Mouse (Mus musculus): Measurements from ENCODE around the gene Gphb5. TPM values are rescaled to one million over a fixed set of nuclear protein-coding genes. Genes with fewer than 3 reads are reported as not detected.

Gene Gphb5
- polyA plus RNA-seq, 1 experiment from 2014 or later: not detected

DNA sequence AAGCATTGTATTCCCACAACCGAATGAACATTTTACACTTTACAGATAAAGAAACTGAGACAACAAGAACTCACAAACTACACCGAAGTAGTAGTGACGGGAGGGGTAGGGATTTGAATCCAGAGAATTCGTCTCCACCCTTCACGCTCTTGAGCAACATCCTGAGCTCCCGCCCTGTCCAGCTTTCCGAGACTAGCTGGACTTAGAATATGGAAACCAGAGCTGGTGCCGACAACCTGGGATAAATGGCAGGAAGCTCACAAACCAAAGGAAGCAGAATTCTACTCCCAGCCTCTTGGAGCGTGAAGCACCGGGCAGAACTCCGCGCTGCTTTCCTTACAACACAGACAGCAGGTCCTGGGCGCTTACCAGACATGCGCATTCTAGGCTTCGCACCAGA, 28.7 kb downstream of the Gphb5 start:
- Histone ChIP-seq H3K9ac (replicated peaks; ENCODE audit: low read length) (no peak overlapping the region), H3K9me3 (ENCODE audit: control insufficient read depth, low read length) (no peaks in the 10 kb centered on the region), H3K4me2 (ENCODE audit: low read length) (no peak overlapping the region), H3K36me3 (ENCODE audit: control insufficient read depth, insufficient read depth, low read length) (no peaks in the 10 kb centered on the region), H3K4me3 (replicated peaks; ENCODE audit: low read depth, low read length) (no peak overlapping the region), H3K27me3 (ENCODE audit: control insufficient read depth, insufficient read depth, low read length) (no peaks in the 10 kb centered on the region), H3K4me1 (ENCODE audit: control insufficient read depth, insufficient read depth, low read length) (no peaks in the 10 kb centered on the region), H3K27ac (replicated peaks; ENCODE audit: low read depth, low read length) (no peak overlapping the region)
- DNase-seq: no peak
- 92% methylated on average over 15 of the region's 15 CpGs for WGBS
- ATAC-seq (ENCODE audit: low FRiP score, low TSS enrichment): no peak

DNA sequence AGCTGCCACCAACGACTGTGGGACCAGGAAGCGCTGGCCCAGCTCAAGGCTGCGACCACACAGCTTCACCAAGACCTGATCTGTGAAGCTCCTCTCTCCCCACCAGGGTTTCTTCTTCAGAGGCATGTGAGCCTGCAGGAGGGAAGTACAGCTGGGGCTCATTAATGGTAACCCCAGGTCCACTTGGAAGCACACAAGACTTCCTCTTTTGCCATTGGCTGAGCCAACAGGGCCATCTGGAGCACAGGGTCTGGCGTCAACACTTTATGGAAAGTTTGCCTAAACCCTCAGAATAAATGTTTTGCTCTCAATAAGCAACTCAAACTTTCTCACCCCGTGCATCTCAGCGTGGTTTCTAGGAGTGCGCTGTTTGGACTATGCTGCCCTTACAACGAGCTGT, 29.4 kb downstream of the Gphb5 start:
- H3K36me3 ChIP-seq (ENCODE audit: control insufficient read depth, insufficient read depth, low read length): no peaks in the 10 kb centered on the region
- no peak overlapping the region for H3K4me3 ChIP-seq (replicated peaks; ENCODE audit: low read depth, low read length)
- no peak overlapping the region for H3K4me2 ChIP-seq (ENCODE audit: low read length)
- 92% methylated on average over 8 of the region's 8 CpGs for whole genome bisulfite sequencing
- DNase-seq (no peak), ATAC-seq (ENCODE audit: low FRiP score, low TSS enrichment) (no peak)
- no peaks in the 10 kb centered on the region for H3K27me3 ChIP-seq (ENCODE audit: control insufficient read depth, insufficient read depth, low read length)
- no peaks in the 10 kb centered on the region for H3K4me1 ChIP-seq (ENCODE audit: control insufficient read depth, insufficient read depth, low read length)
- no peak overlapping the region for H3K9ac ChIP-seq (replicated peaks; ENCODE audit: low read length)
- H3K27ac ChIP-seq (replicated peaks; ENCODE audit: low read depth, low read length): no peak overlapping the region
- no peaks in the 10 kb centered on the region for H3K9me3 ChIP-seq (ENCODE audit: control insufficient read depth, low read length)

DNA sequence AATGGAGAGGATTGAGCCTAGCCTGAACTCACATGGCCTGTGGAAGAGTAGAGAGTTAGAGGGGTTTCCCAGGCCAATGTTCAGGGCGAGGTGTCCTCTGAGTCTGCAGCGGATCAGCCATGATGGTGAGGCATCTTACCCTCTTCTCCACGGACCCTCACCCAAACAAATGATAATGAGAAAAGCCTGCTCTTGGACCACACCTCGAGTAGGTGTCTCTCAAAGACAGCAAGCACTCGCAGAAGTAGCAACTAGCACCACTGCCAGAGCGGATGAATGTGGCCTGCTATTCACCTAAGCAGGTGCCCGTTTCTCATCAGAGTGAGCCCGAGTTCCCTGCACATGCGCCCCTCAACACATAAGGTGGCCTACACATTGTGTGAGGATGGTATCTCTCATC, 29.9 kb downstream of the Gphb5 start:
- WGBS: 90% methylated on average over 9 of the region's 9 CpGs
- H3K4me2 ChIP-seq (ENCODE audit: low read length): no peak overlapping the region
- H3K27ac ChIP-seq (replicated peaks; ENCODE audit: low read depth, low read length): no peak overlapping the region
- ATAC-seq (ENCODE audit: low FRiP score, low TSS enrichment): no peak
- no peaks in the 10 kb centered on the region for H3K27me3 ChIP-seq (ENCODE audit: control insufficient read depth, insufficient read depth, low read length)
- no peak overlapping the region for H3K9ac ChIP-seq (replicated peaks; ENCODE audit: low read length)
- no peak for DNase-seq
- H3K4me3 ChIP-seq (replicated peaks; ENCODE audit: low read depth, low read length): no peak overlapping the region
- no peaks in the 10 kb centered on the region for H3K9me3 ChIP-seq (ENCODE audit: control insufficient read depth, low read length)
- no peaks in the 10 kb centered on the region for H3K4me1 ChIP-seq (ENCODE audit: control insufficient read depth, insufficient read depth, low read length)
- H3K36me3 ChIP-seq (ENCODE audit: control insufficient read depth, insufficient read depth, low read length): no peaks in the 10 kb centered on the region

DNA sequence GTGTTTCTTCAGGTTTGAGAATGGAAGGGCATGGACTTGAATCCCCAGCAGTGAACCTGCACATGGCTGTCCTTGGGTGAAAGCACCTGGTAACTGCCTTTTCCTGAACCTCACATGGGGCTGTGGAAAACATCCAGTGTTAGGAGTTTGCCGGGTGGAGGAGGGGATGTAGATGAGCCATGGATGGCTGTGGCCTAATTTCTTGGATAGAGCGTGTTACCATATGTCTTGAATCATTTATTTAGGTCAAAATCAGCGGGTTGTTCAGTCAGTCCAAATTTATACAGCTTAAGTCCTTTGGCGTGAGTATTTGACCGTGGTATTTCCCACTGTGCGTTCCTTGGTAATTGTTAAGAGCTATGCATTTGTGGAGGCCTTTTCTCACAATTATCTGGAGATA, 40.5 kb downstream of the Gphb5 start:
- Histone ChIP-seq H3K4me2 (ENCODE audit: low read length) (no peak overlapping the region), H3K9ac (replicated peaks; ENCODE audit: low read length) (no peak overlapping the region), H3K4me1 (ENCODE audit: control insufficient read depth, insufficient read depth, low read length) (no peaks in the 10 kb centered on the region), H3K27me3 (ENCODE audit: control insufficient read depth, insufficient read depth, low read length) (no peaks in the 10 kb centered on the region), H3K27ac (replicated peaks; ENCODE audit: low read depth, low read length) (no peak overlapping the region), H3K9me3 (ENCODE audit: control insufficient read depth, low read length) (no peaks in the 10 kb centered on the region), H3K36me3 (ENCODE audit: control insufficient read depth, insufficient read depth, low read length) (no peaks in the 10 kb centered on the region), H3K4me3 (replicated peaks; ENCODE audit: low read depth, low read length) (no peak overlapping the region)
- ATAC-seq (ENCODE audit: low FRiP score, low TSS enrichment) (no peak), DNase-seq (no peak)
- WGBS: 84% methylated on average over 6 of the region's 6 CpGs

DNA sequence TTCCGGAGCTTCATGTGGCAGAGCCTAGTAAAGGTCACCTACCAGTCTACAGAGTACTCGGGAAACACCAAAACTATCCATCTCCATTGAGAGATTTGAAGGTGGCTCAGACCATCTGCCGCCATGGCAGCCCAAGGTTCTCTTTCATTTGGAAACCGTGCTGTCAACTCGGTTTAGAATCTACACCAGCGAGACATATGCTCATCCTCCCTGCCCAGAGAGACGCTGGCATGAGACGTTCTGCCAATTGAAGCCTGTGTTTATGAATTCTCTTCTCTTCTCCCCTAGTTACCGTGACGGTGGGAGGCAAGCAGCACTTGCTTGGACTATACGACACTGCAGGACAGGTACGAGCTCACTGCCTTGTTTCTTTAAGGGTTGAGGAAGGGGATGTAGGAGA, 41.5 kb downstream of the Gphb5 start:
- Histone ChIP-seq H3K9me3 (ENCODE audit: control insufficient read depth, low read length) (no peaks in the 10 kb centered on the region), H3K4me3 (replicated peaks; ENCODE audit: low read depth, low read length) (no peak overlapping the region), H3K36me3 (ENCODE audit: control insufficient read depth, insufficient read depth, low read length) (no peaks in the 10 kb centered on the region), H3K27me3 (ENCODE audit: control insufficient read depth, insufficient read depth, low read length) (no peaks in the 10 kb centered on the region), H3K4me1 (ENCODE audit: control insufficient read depth, insufficient read depth, low read length) (no peaks in the 10 kb centered on the region), H3K9ac (replicated peaks; ENCODE audit: low read length) (no peak overlapping the region), H3K4me2 (ENCODE audit: low read length) (no peak overlapping the region), H3K27ac (replicated peaks; ENCODE audit: low read depth, low read length) (no peak overlapping the region)
- ATAC-seq (ENCODE audit: low FRiP score, low TSS enrichment): no peak
- 86% methylated on average over 12 of the region's 12 CpGs for WGBS
- DNase-seq: no peak

DNA sequence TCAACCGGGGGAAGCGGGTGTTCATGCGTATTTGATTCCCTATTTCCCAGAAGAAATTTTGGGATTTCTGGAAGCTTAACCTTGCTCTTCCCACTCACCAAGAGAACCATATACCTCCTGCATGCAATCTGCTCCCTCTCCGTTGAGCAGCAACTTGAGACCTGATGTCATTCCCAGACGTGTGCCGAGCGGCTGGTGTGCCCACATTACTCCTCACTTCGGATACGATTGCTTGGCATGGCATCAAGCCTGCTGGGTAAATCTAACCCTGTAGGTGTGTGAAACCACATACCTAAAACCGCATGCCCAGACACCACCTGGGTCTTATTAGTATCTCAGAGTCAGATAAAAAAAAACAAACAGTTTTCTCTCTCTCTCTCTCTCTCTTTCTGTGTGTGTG, 42.1 kb downstream of the Gphb5 start:
- DNase-seq (no peak), ATAC-seq (ENCODE audit: low FRiP score, low TSS enrichment) (no peak)
- no peak overlapping the region for H3K27ac ChIP-seq (replicated peaks; ENCODE audit: low read depth, low read length)
- H3K9me3 ChIP-seq (ENCODE audit: control insufficient read depth, low read length): no peaks in the 10 kb centered on the region
- H3K27me3 ChIP-seq (ENCODE audit: control insufficient read depth, insufficient read depth, low read length): no peaks in the 10 kb centered on the region
- no peaks in the 10 kb centered on the region for H3K36me3 ChIP-seq (ENCODE audit: control insufficient read depth, insufficient read depth, low read length)
- no peaks in the 10 kb centered on the region for H3K4me1 ChIP-seq (ENCODE audit: control insufficient read depth, insufficient read depth, low read length)
- no peak overlapping the region for H3K4me3 ChIP-seq (replicated peaks; ENCODE audit: low read depth, low read length)
- H3K9ac ChIP-seq (replicated peaks; ENCODE audit: low read length): no peak overlapping the region
- 96% methylated on average over 10 of the region's 10 CpGs for WGBS
- no peak overlapping the region for H3K4me2 ChIP-seq (ENCODE audit: low read length)

DNA sequence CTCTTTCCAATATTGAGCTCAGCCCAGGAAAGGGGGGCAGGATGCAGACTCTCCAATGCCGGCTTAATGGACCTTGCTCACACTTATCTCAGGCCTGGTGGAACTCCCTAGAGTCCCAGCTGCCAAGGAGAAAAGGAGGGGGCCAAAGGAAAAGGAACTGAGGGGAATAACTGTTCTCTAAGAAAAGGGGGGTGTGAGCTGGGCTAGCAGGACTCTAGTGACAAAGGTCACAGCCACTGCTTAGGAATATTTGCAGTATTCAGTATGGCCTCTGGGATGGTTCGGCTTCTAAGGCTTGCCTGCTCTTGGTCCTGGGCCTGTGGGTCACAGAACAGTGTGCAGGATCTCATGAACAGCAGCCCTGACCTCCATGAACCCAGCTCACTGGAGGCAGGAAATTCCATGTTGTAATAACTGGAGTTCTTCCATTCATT, 47.1 kb downstream of the Gphb5 start:
- no peak overlapping the region for H3K27ac ChIP-seq (replicated peaks; ENCODE audit: low read depth, low read length)
- no peaks in the 10 kb centered on the region for H3K4me1 ChIP-seq (ENCODE audit: control insufficient read depth, insufficient read depth, low read length)
- no peaks in the 10 kb centered on the region for H3K27me3 ChIP-seq (ENCODE audit: control insufficient read depth, insufficient read depth, low read length)
- no peak overlapping the region for H3K4me3 ChIP-seq (replicated peaks; ENCODE audit: low read depth, low read length)
- H3K4me2 ChIP-seq (ENCODE audit: low read length): no peak overlapping the region
- H3K36me3 ChIP-seq (ENCODE audit: control insufficient read depth, insufficient read depth, low read length): no peaks in the 10 kb centered on the region
- DNase-seq (no peak), ATAC-seq (ENCODE audit: low FRiP score, low TSS enrichment) (no peak)
- H3K9me3 ChIP-seq (ENCODE audit: control insufficient read depth, low read length): no peaks in the 10 kb centered on the region
- WGBS: 88% methylated on average over 2 of the region's 2 CpGs
- H3K9ac ChIP-seq (replicated peaks; ENCODE audit: low read length): no peak overlapping the region

DNA sequence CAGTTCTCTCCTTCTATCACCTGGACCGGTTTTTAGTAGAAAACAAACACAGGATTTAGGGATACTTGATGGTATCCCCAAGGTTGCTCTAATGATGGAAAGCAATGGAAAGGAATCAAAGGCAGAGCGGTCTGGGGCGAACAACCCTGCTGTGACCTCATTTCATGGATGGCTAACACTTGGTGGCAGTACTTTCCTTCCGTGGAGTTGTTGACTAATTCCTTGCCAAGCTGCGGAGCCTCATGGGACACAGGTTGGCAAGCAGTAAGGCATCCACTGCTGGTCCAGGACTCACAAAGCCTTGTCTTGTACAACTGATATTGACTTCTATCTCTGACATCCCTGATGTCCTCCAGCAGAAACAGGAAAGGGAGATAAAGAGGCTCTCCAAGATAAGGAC, 48.1 kb downstream of the Gphb5 start:
- H3K27ac ChIP-seq (replicated peaks; ENCODE audit: low read depth, low read length): no peak overlapping the region
- no peak overlapping the region for H3K4me2 ChIP-seq (ENCODE audit: low read length)
- H3K9ac ChIP-seq (replicated peaks; ENCODE audit: low read length): no peak overlapping the region
- H3K4me3 ChIP-seq (replicated peaks; ENCODE audit: low read depth, low read length): no peak overlapping the region
- no peak for DNase-seq
- 75% methylated on average over 5 of the region's 5 CpGs for WGBS
- H3K4me1 ChIP-seq (ENCODE audit: control insufficient read depth, insufficient read depth, low read length): no peaks in the 10 kb centered on the region
- ATAC-seq (ENCODE audit: low FRiP score, low TSS enrichment): no peak
- H3K36me3 ChIP-seq (ENCODE audit: control insufficient read depth, insufficient read depth, low read length): no peaks in the 10 kb centered on the region
- H3K27me3 ChIP-seq (ENCODE audit: control insufficient read depth, insufficient read depth, low read length): no peaks in the 10 kb centered on the region
- H3K9me3 ChIP-seq (ENCODE audit: control insufficient read depth, low read length): no peaks in the 10 kb centered on the region

DNA sequence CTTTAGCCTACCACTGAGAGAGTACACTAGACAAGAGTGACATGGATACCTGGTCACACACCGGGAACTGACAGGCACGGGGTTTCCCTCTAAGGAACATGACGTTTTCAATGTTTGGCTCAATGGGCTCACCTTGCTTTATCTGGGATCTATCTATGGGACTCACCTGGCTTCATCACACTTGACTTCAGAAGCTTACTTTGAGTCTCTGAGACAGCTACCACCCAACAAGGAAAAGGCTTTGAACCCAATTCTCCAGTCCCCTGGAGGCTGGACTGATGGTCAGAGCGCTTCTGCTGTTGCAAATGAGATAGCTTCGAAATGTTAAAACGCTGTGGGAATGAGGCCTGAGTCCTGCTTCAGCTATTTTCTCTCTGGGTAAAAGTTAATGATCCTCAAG, 49.2 kb downstream of the Gphb5 start:
- H3K36me3 ChIP-seq (ENCODE audit: control insufficient read depth, insufficient read depth, low read length): no peaks in the 10 kb centered on the region
- H3K9ac ChIP-seq (replicated peaks; ENCODE audit: low read length): no peak overlapping the region
- ATAC-seq (ENCODE audit: low FRiP score, low TSS enrichment): no peak
- H3K4me2 ChIP-seq (ENCODE audit: low read length): no peak overlapping the region
- H3K4me3 ChIP-seq (replicated peaks; ENCODE audit: low read depth, low read length): no peak overlapping the region
- WGBS: 93% methylated on average over 6 of the region's 6 CpGs
- no peaks in the 10 kb centered on the region for H3K4me1 ChIP-seq (ENCODE audit: control insufficient read depth, insufficient read depth, low read length)
- no peaks in the 10 kb centered on the region for H3K9me3 ChIP-seq (ENCODE audit: control insufficient read depth, low read length)
- DNase-seq: no peak
- no peak overlapping the region for H3K27ac ChIP-seq (replicated peaks; ENCODE audit: low read depth, low read length)
- no peaks in the 10 kb centered on the region for H3K27me3 ChIP-seq (ENCODE audit: control insufficient read depth, insufficient read depth, low read length)
